21 mouse cellular contexts compared by ENCODE assay signal in the genomic region with DNA sequence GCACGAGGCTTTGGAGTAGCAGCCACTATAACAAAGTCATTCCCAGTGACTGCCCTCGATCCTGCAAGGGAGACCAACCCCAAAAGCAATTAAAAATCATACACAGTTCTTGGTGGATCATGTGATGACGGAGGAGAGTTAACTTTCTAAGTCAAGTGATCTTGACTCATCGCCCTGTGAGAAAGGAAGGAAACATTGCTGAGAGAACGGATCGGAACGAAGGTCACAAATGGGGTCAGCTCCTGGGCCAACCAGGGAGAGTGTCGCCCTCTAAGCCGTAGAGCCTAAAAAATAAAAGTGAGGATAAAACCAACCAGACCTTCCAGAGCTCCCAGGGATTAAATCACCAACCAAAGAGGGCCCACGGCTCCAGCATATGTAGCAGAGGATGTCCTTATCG.
A peak's percentile ranks its signal among the peaks of the same experiment; 100 is the strongest.
DNase-seq lines count a peak whose midpoint lies in the region; ATAC-seq and TF ChIP-seq lines count a peak whose summit lies in the region.
"Had no signal": no experiment of that assay in that cellular context is flagged by ENCODE, and none has a peak within 500 bp of the region (broad histone marks: within the 10 kb centered on the region; RNA-seq: fewer than 3 reads in every experiment).

No protein-coding gene starts in this region.

- no peak for TF ChIP-seq POLR2A in CH12.LX (IDR thresholded peaks at IDR 0.05; ENCODE audit: low read depth, low read length)
- TF ChIP-seq POLR2A in thymus, adult 2 months (IDR thresholded peaks at IDR 0.05; ENCODE audit: control insufficient read depth, extremely low read depth, insufficient read depth, low read length, poor library complexity) = no peak

- in situ Hi-C loops in CH12.LX (cut with MboI; ENCODE audit: low pct_ligation_motif_present, low pct_unique_long_range_greater_than_20kb, low sequenced_read_pairs) = no loop called here

- dilution Hi-C loops in CH12.LX (cut with MboI; ENCODE audit: extremely low pct_ligation_motif_present, extremely low pct_unique_long_range_greater_than_20kb, low sequenced_read_pairs) = no loop called here

- TF ChIP-seq CTCF in midbrain, postnatal 0 days (IDR thresholded peaks at IDR 0.05) = no peak
- TF ChIP-seq CTCF in CH12.LX (conservative IDR thresholded peaks at IDR 0.05 in 1 of 2, IDR thresholded peaks at IDR 0.05 in 1 of 2; ENCODE audit: low read depth in 2 of 2, low read length in 2 of 2) = no peak
- no peak for TF ChIP-seq CTCF in thymus, adult 2 months (IDR thresholded peaks at IDR 0.05; ENCODE audit: borderline replicate concordance, control insufficient read depth, extremely low read depth, insufficient read depth, low read length, poor library complexity)

- WGBS in midbrain, embryonic 12.5 days = 82% methylated on average over 11 of the region's 11 CpGs
- WGBS in midbrain, postnatal 0 days = 81% methylated on average over 11 of the region's 11 CpGs
- 93% methylated on average over 11 of the region's 11 CpGs for WGBS in thymus, adult 2 months
- 86% methylated on average over 11 of the region's 11 CpGs for WGBS in hindbrain, embryonic 11.5 days

- 0 out of 2 replicates have a peak, but pooled peaks have one; percentile 19 for ATAC-seq in midbrain, embryonic 12.5 days (ENCODE audit: low FRiP score, low read depth)
- no peak for ATAC-seq in midbrain, postnatal 0 days (ENCODE audit: low FRiP score)
- ATAC-seq in inflammation-experienced regulatory T-cells, adult 6 months = peak; percentile 45
- no peak for ATAC-seq in hindbrain, embryonic 11.5 days (ENCODE audit: low FRiP score)

- no peaks in the 10 kb centered on the region for H3K4me1 ChIP-seq in midbrain, embryonic 12.5 days
- H3K4me1 ChIP-seq in midbrain, postnatal 0 days (ENCODE audit: insufficient read depth, low read length) = no peaks in the 10 kb centered on the region
- peaks cover 19 to 39% of the 10 kb centered on the region in 2 experiments for H3K4me1 ChIP-seq in CH12.LX (ENCODE audit: control insufficient read depth in 1 of 2, insufficient read depth in 2 of 2)
- H3K4me1 ChIP-seq in thymus, adult 2 months (replicated peaks; ENCODE audit: control insufficient read depth, insufficient read depth, low read length) = no peaks in the 10 kb centered on the region
- H3K4me1 ChIP-seq in hindbrain, embryonic 11.5 days (replicated peaks; ENCODE audit: control insufficient read depth, insufficient read depth, low read length) = no peaks in the 10 kb centered on the region
- H3K4me1 ChIP-seq: forebrain, embryonic 12.5 days; hindbrain, embryonic 12.5 days; limb, embryonic 12.5 days; lung, embryonic 15.5 days; midbrain, embryonic 10.5 days; neural tube, embryonic 15.5 days had no signal

- H3K27me3 ChIP-seq in midbrain, embryonic 12.5 days = no peaks in the 10 kb centered on the region
- H3K27me3 ChIP-seq in midbrain, postnatal 0 days (ENCODE audit: insufficient read depth, low read length) = no peaks in the 10 kb centered on the region
- H3K27me3 ChIP-seq in CH12.LX (replicated peaks) = no peaks in the 10 kb centered on the region
- no peaks in the 10 kb centered on the region for H3K27me3 ChIP-seq in thymus, adult 2 months (ENCODE audit: control insufficient read depth, insufficient read depth, low read length)
- no peaks in the 10 kb centered on the region for H3K27me3 ChIP-seq in hindbrain, embryonic 11.5 days (ENCODE audit: control insufficient read depth, insufficient read depth, low read length)
- H3K27me3 ChIP-seq: forebrain, embryonic 12.5 days; hindbrain, embryonic 12.5 days; limb, embryonic 12.5 days; lung, embryonic 15.5 days; neural tube, embryonic 15.5 days had no signal

- TF ChIP-seq RAD21 in CH12.LX (IDR thresholded peaks at IDR 0.05; ENCODE audit: low read depth, low read length) = no peak

- no peaks in the 10 kb centered on the region for H3K9me3 ChIP-seq in midbrain, embryonic 12.5 days
- no peaks in the 10 kb centered on the region for H3K9me3 ChIP-seq in midbrain, postnatal 0 days (ENCODE audit: low read length)
- H3K9me3 ChIP-seq in CH12.LX (replicated peaks; ENCODE audit: low read length) = no peaks in the 10 kb centered on the region
- H3K9me3 ChIP-seq in hindbrain, embryonic 11.5 days (ENCODE audit: control insufficient read depth, low read length) = no peaks in the 10 kb centered on the region
- H3K9me3 ChIP-seq: embryonic facial prominence, embryonic 10.5 days; forebrain, embryonic 12.5 days; hindbrain, embryonic 12.5 days; limb, embryonic 12.5 days; lung, embryonic 15.5 days; midbrain, embryonic 10.5 days; neural tube, embryonic 15.5 days had no signal

- H3K9ac ChIP-seq in midbrain, embryonic 12.5 days (replicated peaks) = no peak overlapping the region
- no peak overlapping the region for H3K9ac ChIP-seq in midbrain, postnatal 0 days (replicated peaks; ENCODE audit: low read length, poor library complexity, severe bottlenecking)
- no peak overlapping the region for H3K9ac ChIP-seq in CH12.LX (ENCODE audit: insufficient read depth, low read depth)
- H3K9ac ChIP-seq in hindbrain, embryonic 11.5 days (ENCODE audit: low read depth, low read length) = no peak overlapping the region
- H3K9ac ChIP-seq: forebrain, embryonic 12.5 days; hindbrain, embryonic 12.5 days; limb, embryonic 12.5 days; liver, embryonic 14.5 days; lung, embryonic 15.5 days; neural tube, embryonic 15.5 days had no signal

- no peaks in the 10 kb centered on the region for H3K36me3 ChIP-seq in midbrain, embryonic 12.5 days
- no peaks in the 10 kb centered on the region for H3K36me3 ChIP-seq in midbrain, postnatal 0 days (ENCODE audit: insufficient read depth, low read length)
- H3K36me3 ChIP-seq in CH12.LX (replicated peaks in 1 of 2; ENCODE audit: control insufficient read depth in 1 of 2, insufficient read depth in 1 of 2, low read length in 1 of 2) = peaks cover 0 to 6% of the 10 kb centered on the region in 2 experiments
- no peaks in the 10 kb centered on the region for H3K36me3 ChIP-seq in thymus, adult 2 months (ENCODE audit: control insufficient read depth, insufficient read depth, low read length)
- H3K36me3 ChIP-seq in hindbrain, embryonic 11.5 days (ENCODE audit: control insufficient read depth, insufficient read depth, low read length) = no peaks in the 10 kb centered on the region
- H3K36me3 ChIP-seq: embryonic facial prominence, embryonic 10.5 days; forebrain, embryonic 12.5 days; hindbrain, embryonic 12.5 days; limb, embryonic 12.5 days; lung, embryonic 15.5 days; midbrain, embryonic 10.5 days; neural tube, embryonic 15.5 days had no signal

- no peak for DNase-seq in midbrain, postnatal 0 days (ENCODE audit: low spot score)
- DNase-seq in CH12.LX (ENCODE audit: extremely low read depth) = no peak
- no peak for DNase-seq in thymus, adult 2 months
- DNase-seq in layer of hippocampus, adult 9-10 months (ENCODE audit: low spot score) = no peak
- no peak for DNase-seq in hindbrain, embryonic 11.5 days (ENCODE audit: low spot score)
- DNase-seq: cerebellum, adult 2 months; gastrocnemius, postnatal 10 days; kidney, postnatal 4 days; lung, postnatal 4 days; right cerebral cortex, postnatal 25 days; thymus, postnatal 4 days had no signal

- no peak overlapping the region for H3K4me2 ChIP-seq in midbrain, embryonic 12.5 days (replicated peaks)
- no peak overlapping the region for H3K4me2 ChIP-seq in midbrain, postnatal 0 days (ENCODE audit: low read depth, low read length, poor library complexity, severe bottlenecking)
- peak overlapping the region; percentile 17; the same call in 1 of the 2 replicates for H3K4me2 ChIP-seq in CH12.LX (ENCODE audit: insufficient read depth, low read depth, poor library complexity, severe bottlenecking)
- H3K4me2 ChIP-seq in hindbrain, embryonic 11.5 days (replicated peaks; ENCODE audit: low read depth, low read length) = no peak overlapping the region
- H3K4me2 ChIP-seq: forebrain, embryonic 12.5 days; hindbrain, embryonic 12.5 days; limb, embryonic 12.5 days; lung, embryonic 15.5 days; neural tube, embryonic 15.5 days had no signal

- no peak overlapping the region for H3K27ac ChIP-seq in midbrain, embryonic 12.5 days (replicated peaks)
- H3K27ac ChIP-seq in midbrain, postnatal 0 days (ENCODE audit: low read depth, low read length) = no peak overlapping the region
- no peak overlapping the region for H3K27ac ChIP-seq in CH12.LX (ENCODE audit: insufficient read depth, low read depth)
- H3K27ac ChIP-seq in thymus, adult 2 months (ENCODE audit: control insufficient read depth, insufficient read depth, low read length) = no peak overlapping the region
- no peak overlapping the region for H3K27ac ChIP-seq in hindbrain, embryonic 11.5 days (ENCODE audit: low read depth, low read length)
- H3K27ac ChIP-seq: embryonic facial prominence, embryonic 10.5 days; forebrain, embryonic 12.5 days; hindbrain, embryonic 12.5 days; limb, embryonic 12.5 days; liver, embryonic 14.5 days; lung, embryonic 15.5 days; midbrain, embryonic 10.5 days; neural tube, embryonic 15.5 days had no signal

- no peaks in the 10 kb centered on the region; the same call in 1 of the 2 replicates for H3K79me2 ChIP-seq in CH12.LX (replicated peaks; ENCODE audit: control insufficient read depth, extremely low read depth, insufficient read depth, poor library complexity, severe bottlenecking)

- no peak overlapping the region for H3K4me3 ChIP-seq in midbrain, embryonic 12.5 days
- no peak overlapping the region for H3K4me3 ChIP-seq in midbrain, postnatal 0 days (ENCODE audit: low read depth, low read length)
- no peak overlapping the region for H3K4me3 ChIP-seq in CH12.LX (replicated peaks in 1 of 3; ENCODE audit: low read depth in 2 of 3, low read length in 2 of 3, poor library complexity in 1 of 3)
- H3K4me3 ChIP-seq in thymus, adult 2 months (ENCODE audit: control insufficient read depth, insufficient read depth, low read length) = no peak overlapping the region
- H3K4me3 ChIP-seq in hindbrain, embryonic 11.5 days (ENCODE audit: low read depth, low read length) = no peak overlapping the region
- H3K4me3 ChIP-seq: embryonic facial prominence, embryonic 10.5 days; forebrain, embryonic 12.5 days; hindbrain, embryonic 12.5 days; limb, embryonic 12.5 days; lung, embryonic 15.5 days; midbrain, embryonic 10.5 days; neural tube, embryonic 15.5 days had no signal

- no peak; the same call in 1 of the 2 replicates for TF ChIP-seq EP300 in CH12.LX (IDR thresholded peaks at IDR 0.05; ENCODE audit: low read length)

TF ChIP-seq in CH12.LX, 34 proteins besides CTCF, POLR2A, EP300 and RAD21:
- TF ChIP-seq JUN (IDR thresholded peaks at IDR 0.05; ENCODE audit: insufficient read depth, low read depth, low read length) (no peak), JUND (conservative IDR thresholded peaks at IDR 0.05; ENCODE audit: low read depth, low read length) (no peak), MEF2A (IDR thresholded peaks at IDR 0.05; ENCODE audit: borderline replicate concordance, low read depth, low read length) (no peak), ZKSCAN1 (IDR thresholded peaks at IDR 0.05; ENCODE audit: borderline replicate concordance, low read depth, low read length) (no peak), ZC3H11A (IDR thresholded peaks at IDR 0.05; ENCODE audit: low read depth, low read length) (no peak), MAFK (IDR thresholded peaks at IDR 0.05; ENCODE audit: insufficient replicate concordance, low read length) (no peak), HCFC1 (IDR thresholded peaks at IDR 0.05; ENCODE audit: low read depth, low read length) (no peak), BHLHE40 (IDR thresholded peaks at IDR 0.05; ENCODE audit: low read depth, low read length) (no peak), ELF1 (IDR thresholded peaks at IDR 0.05; ENCODE audit: low read depth, low read length) (no peak)

Comparison
In these comparisons a context has a peak if more than half of its experiments do, and no peak if none do; other contexts are left out.
1. ATAC-seq: peak in midbrain, embryonic 12.5 days (single experiment) and inflammation-experienced regulatory T-cells, adult 6 months (single experiment); none in midbrain, postnatal 0 days (single experiment) and hindbrain, embryonic 11.5 days (single experiment).